Mouse (Mus musculus) A20 (cell line): Measurements from ENCODE around the gene Gpr137c.
A peak's percentile ranks its signal among the peaks of the same experiment; 100 is the strongest.

Experiments
- DNase-seq: peaks from one replicate; pipeline ENCODE4 v3.0.0-alpha.2; 2011; ENCODE audit warnings: low read depth, low spot score

The Gpr137c gene

DNA sequence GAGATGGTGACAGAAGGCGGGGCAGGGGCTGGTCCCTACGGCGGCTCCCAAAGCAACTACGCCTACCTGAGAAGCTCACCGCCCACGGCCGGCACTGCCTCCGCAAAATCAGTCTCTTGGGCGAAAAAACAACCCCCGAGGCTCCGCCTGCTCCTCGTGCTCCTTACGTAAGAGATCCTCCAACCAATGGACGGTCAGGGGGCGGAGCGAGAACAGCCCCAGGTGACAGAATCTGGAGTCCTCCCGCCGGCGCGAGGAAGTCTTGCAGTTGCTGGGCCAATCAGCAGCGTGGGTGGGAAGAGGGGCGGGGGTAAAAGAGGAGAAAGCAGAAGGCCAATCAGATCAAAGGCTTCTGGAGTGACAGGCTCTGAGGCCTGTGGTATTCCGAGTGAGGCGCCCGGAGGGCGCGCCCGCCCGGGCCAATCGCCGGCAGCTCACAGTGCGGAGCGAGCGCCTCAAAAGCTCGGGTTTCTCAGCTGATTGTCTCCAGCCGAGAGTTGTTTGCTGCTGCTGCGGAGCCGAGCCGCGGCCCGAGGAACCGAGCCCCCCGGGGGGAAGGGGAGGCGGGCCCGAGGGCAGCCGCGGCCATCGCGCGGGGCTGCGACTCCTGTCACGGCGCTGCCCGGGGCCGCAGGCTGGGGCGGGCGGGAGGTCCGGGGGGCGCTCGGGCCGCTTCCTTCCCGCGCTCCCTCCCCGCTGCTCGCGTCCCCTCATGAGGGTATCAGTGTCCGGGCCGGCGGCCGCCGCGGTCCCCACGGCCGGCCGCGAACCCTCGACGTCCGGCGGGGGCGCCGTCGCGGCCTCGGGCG, at the start of gene Gpr137c:
TSS of gene Gpr137c (plus strand) at position 437 of the 809 bp plus-strand sequence.
- peak; percentile 100 for DNase-seq

DNA sequence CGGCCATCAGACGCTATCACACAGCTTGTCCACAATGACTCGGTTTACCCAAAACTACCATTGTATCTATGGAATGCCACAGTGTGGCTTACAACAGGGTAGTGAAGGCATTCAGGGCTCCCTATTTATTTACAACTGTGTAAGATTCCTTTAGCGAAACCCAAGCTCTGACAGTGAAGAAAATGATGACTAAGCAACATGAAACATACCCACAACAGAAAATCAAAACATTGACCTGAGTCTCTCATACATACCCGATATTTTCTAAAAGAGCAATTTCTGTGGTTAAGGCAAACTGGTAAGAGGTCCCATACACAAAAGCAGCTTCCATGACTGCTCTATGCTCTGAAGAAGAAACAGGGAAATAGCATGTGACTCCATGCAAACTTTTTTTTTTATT, 47.3 kb upstream of the Gpr137c start:
- no peak for DNase-seq

- DNase-seq: no peak
These were observed 44.3 kb upstream of the Gpr137c start for GRCm38 (mm10) chr14:45175012-45175740.

DNA sequence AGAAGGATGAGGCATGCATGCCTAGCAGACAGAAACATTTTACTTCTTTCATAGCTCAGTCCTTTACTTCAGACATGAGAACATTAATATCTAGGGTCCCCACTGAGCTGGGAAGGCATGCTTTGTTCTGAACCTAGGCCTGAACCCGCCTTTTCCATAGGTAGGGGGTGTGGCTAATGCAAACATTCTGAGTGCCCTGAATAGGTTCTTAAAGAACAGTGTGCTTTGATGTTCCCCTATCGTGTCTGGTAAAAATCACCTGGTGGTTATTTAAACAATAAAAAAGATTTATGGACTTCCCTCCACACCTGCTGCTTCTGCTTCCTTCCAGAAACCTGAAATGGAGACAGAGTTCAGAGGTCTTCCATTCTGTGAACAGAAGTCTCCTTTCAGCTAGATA, 40.3 kb upstream of the Gpr137c start:
- DNase-seq: no peak

- no peak for DNase-seq
These were observed 39.9 kb upstream of the Gpr137c start for GRCm38 (mm10) chr14:45179606-45180005.

DNA sequence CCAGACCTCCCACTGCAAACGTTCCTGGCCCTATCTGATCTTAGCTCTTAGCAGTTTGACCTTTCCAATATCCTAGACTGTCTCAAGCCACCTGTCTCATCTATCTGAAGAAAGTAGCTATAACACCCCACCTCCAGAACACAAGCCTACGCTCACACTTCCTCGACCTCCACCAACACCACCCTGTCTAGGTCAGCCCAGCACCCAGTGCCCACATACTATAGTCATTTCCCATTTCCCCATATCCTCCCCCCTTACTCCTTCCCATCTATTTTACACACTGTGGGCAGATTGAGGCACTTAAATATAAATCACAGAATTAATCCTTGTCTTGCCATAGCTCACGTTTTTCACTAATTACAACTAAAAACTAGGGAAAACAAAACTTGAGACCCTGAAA, 37.9 kb upstream of the Gpr137c start:
- DNase-seq: no peak

DNA sequence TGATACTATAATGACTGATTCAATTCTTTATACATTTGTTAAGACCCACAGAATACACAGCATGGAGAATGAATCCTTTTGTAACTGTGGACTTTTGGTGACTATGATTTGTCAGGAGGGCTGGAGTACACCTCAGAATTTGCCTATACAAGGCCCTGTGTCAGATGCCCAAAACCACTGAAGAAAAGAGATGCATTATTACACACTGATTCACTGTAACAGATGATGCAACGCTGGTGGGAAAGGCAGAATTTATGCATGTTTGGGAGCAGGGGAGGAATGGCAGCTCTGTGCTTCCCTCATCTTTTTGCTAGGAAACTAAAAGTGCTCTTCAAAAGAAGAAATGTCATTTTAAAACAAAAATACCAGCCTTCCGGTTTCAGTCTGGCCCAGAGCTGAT, 28.5 kb upstream of the Gpr137c start:
- no peak for DNase-seq

GRCm38 (mm10) chr14:45200607-45201006, 18.9 kb upstream of the Gpr137c start:
- DNase-seq: no peak

DNA sequence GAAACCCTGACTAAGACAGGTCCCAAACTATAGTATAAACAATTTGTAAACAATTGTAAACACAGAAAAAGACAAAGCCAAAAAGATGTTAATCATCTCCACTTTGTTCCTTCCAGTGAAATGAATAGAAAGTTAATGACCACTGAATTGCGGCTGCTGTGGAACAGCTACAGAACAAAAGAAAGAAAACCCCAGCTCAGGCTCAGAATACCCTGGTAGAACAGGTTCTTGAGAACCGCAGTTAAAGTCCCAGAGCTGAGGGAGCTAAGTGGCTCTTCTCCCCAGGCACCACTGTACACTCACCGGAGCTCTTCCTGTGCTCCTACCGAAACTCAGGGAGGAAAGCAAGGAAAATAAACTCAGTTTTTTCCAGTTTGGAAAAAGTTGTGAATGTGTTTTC, 8.8 kb upstream of the Gpr137c start:
- DNase-seq: no peak

GRCm38 (mm10) chr14:45211431-45211830, 8.1 kb upstream of the Gpr137c start:
- DNase-seq: no peak

DNA sequence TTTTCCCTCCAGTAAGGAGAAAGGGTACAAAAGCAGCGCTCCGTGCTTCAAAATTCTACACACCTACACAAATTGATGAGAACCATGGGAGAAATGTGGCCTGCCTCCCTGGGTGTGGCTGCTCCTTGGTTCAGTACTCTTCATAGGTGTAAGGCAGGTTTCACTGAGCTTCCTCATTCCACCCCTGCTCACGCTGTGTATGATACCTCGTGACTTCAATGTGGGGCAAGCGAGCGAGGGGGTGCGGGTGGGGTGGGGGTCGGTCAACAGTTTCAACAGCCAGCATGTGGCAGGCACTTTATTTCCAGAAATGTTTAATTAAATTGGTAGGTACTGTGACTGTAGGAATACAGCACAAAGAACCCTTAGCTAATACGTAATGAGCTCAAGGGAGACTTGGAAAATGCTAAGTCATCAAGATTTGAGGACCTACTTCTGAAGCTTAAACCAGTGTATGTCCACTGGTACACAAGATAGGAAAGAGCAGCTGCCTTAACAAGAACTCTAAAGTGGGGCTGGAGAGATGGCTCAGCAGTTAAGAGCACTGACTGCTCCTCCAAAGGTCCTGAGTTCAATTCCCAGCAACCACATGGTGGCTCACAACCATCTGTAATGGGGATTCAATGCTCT, 2.7 kb upstream of the Gpr137c start:
- DNase-seq: peak; percentile 81

GRCm38 (mm10) chr14:45217693-45218092, 1.8 kb upstream of the Gpr137c start:
- peak; percentile 81 for DNase-seq

GRCm38 (mm10) chr14:45220090-45220956, 806 bp downstream of the Gpr137c start, which contains the start of gene Txndc16:
Gene Txndc16, minus strand, starts transcription at chr14:45220328.
- DNase-seq: peak; percentile 83

DNA sequence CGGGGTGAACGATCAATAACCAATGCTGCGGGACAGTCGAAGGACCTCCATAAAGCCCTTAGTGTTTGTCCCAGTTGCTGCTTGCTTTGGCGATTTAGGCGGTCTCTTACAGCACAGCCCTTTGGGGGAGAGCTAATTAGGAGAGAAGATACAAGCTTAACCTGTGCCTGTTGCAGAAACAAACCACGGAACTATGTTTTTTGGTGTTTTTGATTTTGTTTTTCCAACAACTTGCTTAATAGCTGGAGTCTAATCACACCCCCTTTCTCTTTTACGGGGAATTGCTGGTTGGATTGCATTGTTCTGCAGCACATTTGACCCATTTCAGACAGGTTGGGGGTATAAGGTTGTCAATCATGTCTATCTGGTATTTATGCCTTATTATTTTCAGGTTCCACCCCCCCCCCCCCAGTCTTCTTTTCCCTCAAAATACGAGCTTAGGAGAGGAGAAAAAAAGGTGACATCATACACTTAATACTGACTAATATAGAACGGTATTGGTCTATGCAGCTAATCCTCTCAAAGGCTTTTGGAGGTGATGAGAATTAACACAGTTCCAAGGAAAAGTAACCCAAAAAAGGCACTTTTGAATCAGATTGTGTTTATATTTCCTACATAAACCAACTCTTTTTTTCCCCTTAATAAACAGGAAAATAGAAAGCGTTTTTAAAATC, 1.6 kb downstream of the Gpr137c start:
- no peak for DNase-seq

DNA sequence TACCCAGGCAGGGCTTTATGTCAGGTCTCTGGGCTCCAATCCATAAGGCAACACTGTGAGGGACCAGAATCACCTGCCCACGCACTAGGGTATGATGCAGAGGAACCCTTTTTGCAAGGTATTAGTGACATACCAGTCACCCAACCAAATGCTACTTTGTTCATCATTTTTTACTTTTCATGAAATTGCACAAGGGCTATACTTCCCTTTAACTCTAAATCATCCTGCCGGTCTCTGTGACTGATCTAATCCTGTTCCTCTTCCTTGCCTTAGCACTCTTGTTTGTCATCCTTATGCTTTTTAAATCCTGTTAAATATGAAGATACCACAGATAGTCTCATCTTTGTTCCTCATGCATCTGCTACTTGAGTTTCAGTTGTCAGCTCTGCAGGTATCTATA, 19.5 kb downstream of the Gpr137c start:
- no peak for DNase-seq

DNA sequence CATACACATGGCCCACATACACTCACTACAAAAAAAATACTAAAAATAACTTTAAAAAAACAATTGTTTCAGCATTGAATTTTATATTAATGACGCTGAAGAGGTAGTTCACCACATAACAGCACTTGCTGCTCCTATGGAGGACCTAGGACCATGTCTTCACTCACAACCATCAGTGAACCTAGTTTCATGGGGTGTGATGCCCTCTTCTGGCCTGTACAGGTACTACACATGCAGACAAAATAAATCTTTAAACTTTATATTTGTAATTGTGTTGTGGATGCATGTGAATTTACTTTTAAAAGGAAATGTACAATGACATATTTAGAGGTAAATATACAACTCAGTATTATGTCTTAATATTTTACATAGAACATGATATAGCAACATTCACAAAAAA, 22.1 kb downstream of the Gpr137c start:
- DNase-seq: peak; percentile 50

- DNase-seq: no peak
These were observed 32.1 kb downstream of the Gpr137c start for GRCm38 (mm10) chr14:45251548-45252076.

- DNase-seq: no peak
These were observed 44.5 kb downstream of the Gpr137c start for GRCm38 (mm10) chr14:45263831-45264592.

- no peak for DNase-seq
These were observed 56.3 kb downstream of the Gpr137c start for GRCm38 (mm10) chr14:45275816-45276215.

DNA sequence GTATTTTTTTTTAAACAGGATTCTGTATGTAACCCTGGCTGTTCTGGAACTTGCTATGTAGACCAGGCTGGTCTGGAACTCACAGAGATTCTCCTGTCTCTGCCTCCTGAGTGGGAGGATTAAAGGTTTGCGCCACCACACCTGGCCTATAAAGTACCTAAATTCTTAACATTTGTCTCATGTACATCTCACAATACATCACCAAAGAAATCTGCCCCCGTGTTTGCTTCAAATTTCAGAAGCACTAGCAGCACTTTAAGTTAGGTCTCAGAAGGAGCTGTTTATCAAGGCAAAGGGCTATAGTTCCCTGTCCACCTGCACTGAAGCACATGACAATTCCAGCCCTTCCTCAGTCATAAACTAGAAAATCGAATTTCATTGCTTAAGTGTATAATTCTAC, 62.5 kb downstream of the Gpr137c start:
- DNase-seq: no peak
